Mouse (Mus musculus): ENCODE measurements at regions not wholly inside any gene's neighbourhood (a gene's known extent, or its start where the extent isn't known, plus 50 kb on each side); places are given as distances from the start of the nearest gene placed in this dataset.

DNA sequence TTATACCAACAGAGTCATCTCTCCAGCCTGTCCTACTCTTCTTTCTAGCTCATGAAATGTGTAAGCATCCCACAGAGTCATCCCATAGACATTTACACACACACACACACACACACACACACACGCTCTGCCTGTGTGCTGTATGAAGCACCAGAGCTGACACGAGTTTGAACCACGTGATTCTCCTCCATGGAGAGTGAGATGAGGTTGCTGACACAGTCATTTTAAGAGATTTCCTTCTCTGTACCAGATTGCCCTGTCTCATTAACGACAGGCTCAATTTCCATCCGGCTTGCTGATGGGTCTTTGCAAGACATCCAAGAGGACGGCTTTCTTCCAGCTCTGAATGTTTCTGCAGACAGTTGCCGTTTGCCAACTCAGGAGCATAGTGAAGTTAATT is 190.0 kb downstream of the Clic5 start:
- TF ChIP-seq POLR2A (IDR thresholded peaks at IDR 0.05; ENCODE audit: insufficient read depth, low read depth, low read length) (no peak), CTCF (IDR thresholded peaks at IDR 0.05; ENCODE audit: insufficient read depth, low read depth, low read length) (no peak)

All from olfactory bulb, adult 2 months (tissue).